Comparison of ENCODE assay signal across 19 mouse cellular contexts in the genomic region with DNA sequence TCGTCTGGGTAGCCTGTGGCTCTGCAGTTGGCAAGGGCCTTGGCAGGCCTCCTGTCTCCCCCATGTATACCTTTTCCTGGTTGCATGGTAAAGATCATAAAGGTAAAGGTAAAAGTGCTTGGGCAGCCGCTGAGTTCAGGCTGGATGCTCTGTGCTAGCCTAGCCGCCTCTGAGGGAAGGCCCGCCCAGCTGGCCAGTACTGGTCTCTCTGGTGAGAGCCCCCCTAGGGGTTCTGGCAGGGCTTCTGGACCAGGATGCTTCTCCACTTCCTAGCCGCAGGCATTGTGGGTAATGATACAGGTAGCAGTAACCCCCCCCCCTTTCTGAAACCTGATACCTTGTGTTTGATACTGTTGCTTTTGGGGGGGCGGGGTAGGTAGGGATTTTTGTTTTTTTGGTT.
"Had no signal": no experiment of that assay in that cellular context is flagged by ENCODE, and none has a peak within 500 bp of the region (broad histone marks: within the 10 kb centered on the region; RNA-seq: fewer than 3 reads in every experiment).

No protein-coding gene starts in this region.

- H3K9ac ChIP-seq: lung, embryonic 14.5 days; midbrain, embryonic 12.5 days; neural tube, embryonic 13.5 days; neural tube, embryonic 15.5 days had no signal

- DNase-seq: lung, adult 18-20 months; lung, embryonic 14.5 days; lung, postnatal 10 days; lung, postnatal 4 days; midbrain, embryonic 14.5 days; retina, postnatal 1 day; right cerebral cortex, adult 18-20 months; right cerebral cortex, postnatal 25 days; right cerebral cortex, postnatal 4 days; spleen, adult 18-20 months; thymus, adult 18-20 months; thymus, postnatal 14 days; thymus, postnatal 36 days had no signal

- H3K27me3 ChIP-seq: midbrain, embryonic 12.5 days; neural tube, embryonic 13.5 days; neural tube, embryonic 15.5 days had no signal

- H3K27ac ChIP-seq: midbrain, embryonic 10.5 days; midbrain, embryonic 12.5 days; neural tube, embryonic 13.5 days; neural tube, embryonic 15.5 days had no signal

- ATAC-seq: midbrain, embryonic 16.5 days had no signal

- H3K4me2 ChIP-seq: lung, embryonic 14.5 days; midbrain, embryonic 12.5 days; neural tube, embryonic 13.5 days; neural tube, embryonic 15.5 days had no signal

- H3K9me3 ChIP-seq: midbrain, embryonic 10.5 days; midbrain, embryonic 12.5 days; neural tube, embryonic 13.5 days; neural tube, embryonic 15.5 days had no signal

- H3K4me3 ChIP-seq: midbrain, embryonic 10.5 days; midbrain, embryonic 12.5 days; myocyte; neural tube, embryonic 13.5 days; neural tube, embryonic 15.5 days had no signal

- H3K4me1 ChIP-seq: midbrain, embryonic 10.5 days; midbrain, embryonic 12.5 days; neural tube, embryonic 13.5 days; neural tube, embryonic 15.5 days had no signal
